Mouse (Mus musculus) lung, embryonic 15.5 days (tissue): ENCODE results near the gene Pnpla2. TPM values are rescaled to one million over a fixed set of nuclear protein-coding genes. Genes with fewer than 3 reads are reported as not detected.

ENCODE experiments used
- ATAC-seq: fragments of 200-750 bp; cut with Nextera tagmentation; 2 replicates; pipeline ENCODE4 v1.8.0; 2017; ENCODE audit warnings: moderate number of reproducible peaks, borderline replicate concordance; ENCODE audit not compliant: low FRiP score, low TSS enrichment; ENCODE audit errors: extremely low read depth
- H3K27ac ChIP-seq: fragments of 300-500 bp; sonication (generic); 2 replicates; pipeline ENCODE4 v1.5.1; 2015; ENCODE audit warnings: moderate library complexity, mild to moderate bottlenecking, inconsistent platforms
- H3K27me3 ChIP-seq: fragments of 300-500 bp; sonication (generic); 2 replicates; pipeline ENCODE4 v1.6.1; 2015; ENCODE audit warnings: inconsistent platforms
- H3K36me3 ChIP-seq: fragments of 300-500 bp; sonication (generic); 2 replicates; pipeline ENCODE4 v1.6.1; 2015; ENCODE audit warnings: inconsistent platforms
- H3K4me1 ChIP-seq: fragments of 300-500 bp; sonication (generic); 2 replicates; pipeline ENCODE4 v1.6.1; 2015; ENCODE audit warnings: inconsistent platforms
- H3K4me2 ChIP-seq: fragments of 300-500 bp; sonication (generic); 2 replicates; pipeline ENCODE4 v1.6.1; 2015; ENCODE audit warnings: inconsistent platforms, mild to moderate bottlenecking, moderate library complexity
- H3K4me3 ChIP-seq: fragments of 300-500 bp; sonication (generic); 2 replicates; pipeline ENCODE4 v1.5.1; 2015; ENCODE audit warnings: mild to moderate bottlenecking, inconsistent platforms
- H3K9ac ChIP-seq: fragments of 300-500 bp; sonication (generic); 2 replicates; pipeline ENCODE4 v1.6.1; 2015; ENCODE audit warnings: inconsistent platforms
- H3K9me3 ChIP-seq: fragments of 300-500 bp; sonication (generic); 2 replicates; pipeline ENCODE4 v1.6.1; 2016; ENCODE audit warnings: inconsistent platforms
- WGBS: fragments of 180-500 bp; shearing (Covaris S2); methylation state at CpG from one replicate; pipeline ENCODE4 v1.1.7; 2015; 5-methylcytosine and 5-hydroxymethylcytosine counted together
- polyA plus RNA-seq: library from polyadenylated mRNA; unstranded; fragments of >200 nt; fragmentation: Nextera tagmentation; extraction: Ambion mirVana; gene quantifications from 2 replicates; pipeline ENCODE4 v1.2.1, GENCODE M21; 2015

Pnpla2 gene
- polyA plus RNA-seq, 1 experiment from 2014 or later, result 41.6 TPM

DNA sequence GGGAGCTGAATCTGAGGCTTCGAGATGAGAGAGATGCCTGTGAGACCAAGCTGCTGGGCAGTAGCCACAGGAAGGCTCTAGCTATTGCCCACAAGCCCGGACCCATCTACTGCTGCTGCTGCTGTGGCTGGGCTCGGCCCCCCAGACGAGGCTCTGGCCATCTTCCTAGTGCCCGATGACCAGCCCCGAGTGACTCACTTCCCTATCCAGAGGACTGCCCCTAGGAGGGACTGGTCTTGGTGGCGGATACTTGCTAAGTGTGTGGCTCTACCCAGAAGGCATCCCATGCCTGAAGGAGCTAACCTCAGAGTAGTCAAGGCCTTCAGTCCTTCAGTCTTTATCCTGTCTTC, 11.0 kb downstream of the Pnpla2 start:
- peaks cover 40% of the 10 kb centered on the region for H3K27me3 ChIP-seq

DNA sequence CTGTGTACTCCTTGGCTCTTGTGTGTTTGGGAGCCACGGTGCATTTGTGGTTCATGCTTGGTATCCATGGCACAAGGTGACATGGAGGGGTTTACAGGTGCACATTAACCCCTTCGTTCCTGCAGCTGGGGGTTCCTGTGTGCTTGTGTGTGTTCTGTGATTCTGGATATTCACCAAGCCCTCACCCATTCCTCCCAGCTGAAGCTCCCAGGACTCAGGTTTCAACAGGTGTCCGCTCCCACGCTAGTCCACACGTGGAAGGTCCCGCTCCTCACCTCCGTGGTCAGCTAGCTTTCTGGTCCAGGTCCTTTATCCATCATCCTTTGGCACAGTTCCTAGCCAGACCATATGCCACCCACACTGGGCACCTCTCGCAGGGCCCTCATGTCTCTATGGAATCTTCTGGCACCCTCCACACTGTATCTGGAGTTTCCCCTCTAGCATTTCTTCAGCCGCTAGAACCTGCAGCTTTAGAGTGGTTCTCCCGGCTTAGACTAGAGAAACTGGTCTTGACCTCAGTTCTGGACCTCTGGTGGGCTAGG, 11.7 kb downstream of the Pnpla2 start:
- peak overlapping the region; percentile 68 for H3K9ac ChIP-seq
- H3K4me2 ChIP-seq, result peak overlapping the region; percentile 74
- no peaks in the 10 kb centered on the region for H3K9me3 ChIP-seq
- peak overlapping the region; percentile 84 for H3K27ac ChIP-seq
- no peak for ATAC-seq
- 52% methylated on average over 10 of the region's 10 CpGs for WGBS
- peak overlapping the region; percentile 61 for H3K4me3 ChIP-seq
- H3K27me3 ChIP-seq, result peaks cover 35% of the 10 kb centered on the region
- peaks cover 24% of the 10 kb centered on the region for H3K36me3 ChIP-seq
- H3K4me1 ChIP-seq, result peaks cover 63% of the 10 kb centered on the region

More for the DNA sequence above, 11.0 kb downstream of the Pnpla2 start:
- WGBS, result 76% methylated on average over 7 of the region's 7 CpGs
- Histone ChIP-seq H3K9me3 (no peaks in the 10 kb centered on the region), H3K4me3 (no peak overlapping the region), H3K4me1 (peaks cover 70% of the 10 kb centered on the region), H3K9ac (no peak overlapping the region), H3K36me3 (peaks cover 18% of the 10 kb centered on the region), H3K4me2 (no peak overlapping the region), H3K27ac (no peak overlapping the region)
- ATAC-seq, result no peak

DNA sequence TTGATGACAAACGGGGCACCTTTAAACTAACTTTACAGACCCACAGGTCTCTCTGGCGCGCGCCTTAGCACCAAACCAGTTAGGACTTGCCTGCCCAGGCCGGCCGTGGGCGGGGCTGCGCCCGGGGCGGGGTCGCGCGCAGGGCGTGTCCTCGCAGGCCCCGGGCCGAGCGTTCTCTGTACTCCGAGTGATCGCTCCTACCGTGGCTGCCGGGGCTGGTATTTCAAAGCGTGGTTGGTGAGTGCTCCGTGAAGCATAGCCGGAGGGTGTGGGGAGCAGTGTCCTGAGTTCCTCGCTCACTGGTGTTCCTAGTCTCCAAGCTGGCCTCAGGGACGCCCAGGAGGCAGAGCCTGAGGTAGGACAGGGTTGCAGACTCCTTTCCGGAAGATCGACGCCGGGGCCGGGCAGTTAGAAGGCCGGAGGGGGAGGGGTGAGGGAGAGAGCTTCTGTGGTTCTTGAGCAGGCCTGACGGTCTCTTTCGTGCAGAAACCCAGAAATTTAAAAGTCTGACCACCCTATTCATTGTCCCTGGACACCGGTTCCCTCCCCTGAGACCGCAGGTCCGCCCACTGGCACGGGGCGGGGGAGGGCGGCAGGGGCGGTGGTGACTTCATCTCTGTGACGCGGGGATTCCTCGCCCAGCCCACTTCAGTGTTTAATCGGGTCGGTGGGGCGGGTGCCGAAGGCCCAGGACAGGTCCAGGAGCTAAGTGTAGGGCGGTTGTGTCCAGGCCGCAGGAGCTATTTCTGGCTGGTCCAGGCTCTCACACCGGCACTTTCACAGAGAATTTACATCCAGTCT, 12.4 kb downstream of the Pnpla2 start, which contains the start of gene Cd151:
Gene Cd151 (plus strand): TSS at position 163 of the 801 bp plus-strand sequence.
- Histone ChIP-seq H3K4me2 (peak within 1 kb of the TSS; percentile 74), H3K9ac (peak within 1 kb of the TSS; percentile 68), H3K27me3 (peaks cover 27% of the 10 kb centered on the region), H3K9me3 (no peaks in the 10 kb centered on the region), H3K4me3 (peak within 1 kb of the TSS; percentile 61), H3K4me1 (peaks cover 55% of the 10 kb centered on the region), H3K36me3 (peaks cover 29% of the 10 kb centered on the region), H3K27ac (peak within 1 kb of the TSS; percentile 84)
- WGBS, result under 1% methylated on average over 52 of the region's 52 CpGs
- ATAC-seq, result peak; percentile 84

DNA sequence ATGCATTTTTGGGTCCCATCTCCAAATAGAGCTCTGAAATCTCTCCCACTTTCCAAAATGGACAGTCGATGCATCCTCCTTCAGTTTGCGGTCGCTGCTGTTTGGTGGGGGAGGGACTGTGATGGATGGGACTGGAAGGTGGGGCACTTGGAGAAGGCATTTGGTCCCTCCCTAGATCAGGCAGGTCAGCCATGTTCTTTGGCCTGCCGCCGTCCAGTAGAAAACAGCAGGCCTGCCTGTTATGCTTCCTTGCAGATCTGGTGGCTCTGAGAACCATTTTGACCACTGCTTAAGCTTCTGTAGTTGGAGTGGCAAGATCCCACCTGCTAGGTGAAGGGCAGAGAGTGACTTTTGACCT, 13.1 kb downstream of the Pnpla2 start:
- 9% methylated on average over 5 of the region's 5 CpGs for WGBS

GRCm38 (mm10) chr7:141468522-141469211, 13.7 kb downstream of the Pnpla2 start:
- Histone ChIP-seq H3K36me3 (peaks cover 32% of the 10 kb centered on the region), H3K4me1 (peaks cover 56% of the 10 kb centered on the region), H3K9ac (peak overlapping the region; percentile 68), H3K27ac (peak overlapping the region; percentile 84), H3K9me3 (no peaks in the 10 kb centered on the region), H3K4me3 (peak overlapping the region; percentile 61), H3K4me2 (peak overlapping the region; percentile 74), H3K27me3 (peaks cover 15% of the 10 kb centered on the region)
- peak; percentile 66 for ATAC-seq
- 2% methylated on average over 8 of the region's 8 CpGs for WGBS

More for the DNA sequence above, 13.1 kb downstream of the Pnpla2 start:
- peaks cover 53% of the 10 kb centered on the region for H3K4me1 ChIP-seq
- H3K36me3 ChIP-seq, result peaks cover 32% of the 10 kb centered on the region
- no peaks in the 10 kb centered on the region for H3K9me3 ChIP-seq
- no peak for ATAC-seq
- H3K27me3 ChIP-seq, result peaks cover 20% of the 10 kb centered on the region
- H3K9ac ChIP-seq, result peak overlapping the region; percentile 68
- peak overlapping the region; percentile 84 for H3K27ac ChIP-seq
- peak overlapping the region; percentile 74 for H3K4me2 ChIP-seq
- H3K4me3 ChIP-seq, result peak overlapping the region; percentile 61

DNA sequence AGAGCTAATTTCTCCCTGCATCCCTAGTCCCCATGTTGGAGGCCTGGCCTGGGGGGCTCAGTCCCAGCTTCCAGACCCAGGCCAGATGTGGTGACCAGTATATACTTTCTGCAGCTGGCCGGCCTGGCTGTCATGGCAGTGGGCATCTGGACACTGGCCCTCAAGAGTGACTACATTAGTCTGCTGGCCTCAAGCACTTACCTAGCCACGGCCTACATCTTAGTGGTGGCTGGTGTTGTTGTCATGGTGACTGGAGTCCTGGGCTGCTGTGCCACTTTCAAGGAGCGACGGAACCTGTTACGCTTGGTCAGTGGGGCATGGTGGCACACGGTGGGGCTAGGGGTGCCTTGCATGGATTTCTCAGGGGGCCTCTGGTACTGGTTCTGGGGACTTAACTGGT, 14.4 kb downstream of the Pnpla2 start:
- peak overlapping the region; percentile 74 for H3K4me2 ChIP-seq
- H3K27me3 ChIP-seq, result peaks cover 8% of the 10 kb centered on the region
- H3K36me3 ChIP-seq, result peaks cover 32% of the 10 kb centered on the region
- H3K27ac ChIP-seq, result peak overlapping the region; percentile 84
- H3K9me3 ChIP-seq, result no peaks in the 10 kb centered on the region
- H3K9ac ChIP-seq, result peak overlapping the region; percentile 68
- H3K4me3 ChIP-seq, result peak overlapping the region; percentile 61
- no peak for ATAC-seq
- peaks cover 56% of the 10 kb centered on the region for H3K4me1 ChIP-seq
- 74% methylated on average over 6 of the region's 6 CpGs for WGBS

DNA sequence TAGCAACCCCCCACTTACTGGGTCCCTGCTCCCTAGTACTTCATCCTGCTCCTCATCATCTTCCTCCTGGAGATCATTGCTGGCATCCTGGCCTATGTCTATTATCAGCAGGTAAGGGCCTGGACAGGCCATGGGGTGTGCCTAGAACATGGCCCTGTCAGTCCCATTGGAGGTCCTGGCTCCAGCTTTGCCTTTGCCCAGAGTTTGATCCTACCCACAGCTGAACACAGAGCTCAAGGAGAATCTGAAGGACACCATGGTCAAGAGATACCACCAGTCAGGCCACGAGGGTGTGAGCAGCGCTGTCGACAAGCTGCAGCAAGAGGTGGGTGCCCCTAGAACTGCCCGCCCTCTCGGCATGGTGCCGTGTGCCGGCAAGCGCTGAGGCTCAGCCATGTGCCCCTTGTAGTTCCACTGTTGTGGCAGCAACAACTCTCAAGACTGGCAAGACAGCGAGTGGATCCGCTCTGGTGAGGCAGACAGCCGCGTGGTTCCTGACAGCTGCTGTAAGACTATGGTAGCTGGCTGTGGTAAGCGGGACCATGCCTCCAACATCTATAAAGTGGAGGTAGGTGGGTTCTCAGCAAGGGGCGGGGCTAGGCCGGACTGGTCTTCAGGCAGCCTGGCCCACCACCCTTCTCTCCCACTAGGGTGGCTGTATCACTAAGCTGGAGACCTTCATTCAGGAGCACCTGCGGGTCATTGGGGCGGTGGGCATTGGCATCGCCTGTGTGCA, 15.1 kb downstream of the Pnpla2 start:
- Histone ChIP-seq H3K4me3 (no peak overlapping the region), H3K4me1 (peaks cover 50% of the 10 kb centered on the region), H3K27ac (no peak overlapping the region), H3K36me3 (peaks cover 32% of the 10 kb centered on the region), H3K4me2 (0 out of 2 replicates have a peak overlapping the region, but pooled peaks have one; percentile 74), H3K27me3 (peaks cover under 1% of the 10 kb centered on the region), H3K9me3 (no peaks in the 10 kb centered on the region), H3K9ac (no peak overlapping the region)
- WGBS, result 88% methylated on average over 18 of the region's 18 CpGs
- no peak for ATAC-seq

- Histone ChIP-seq H3K36me3 (peaks cover 32% of the 10 kb centered on the region), H3K4me3 (no peak overlapping the region), H3K9me3 (no peaks in the 10 kb centered on the region), H3K9ac (no peak overlapping the region), H3K4me1 (peaks cover 46% of the 10 kb centered on the region), H3K4me2 (no peak overlapping the region), H3K27me3 (no peaks in the 10 kb centered on the region; the same call in 1 of the 2 replicates), H3K27ac (no peak overlapping the region)
- 92% methylated on average over 10 of the region's 10 CpGs for WGBS
- no peak for ATAC-seq
Measured at GRCm38 (mm10) chr7:141470637-141470944, 15.6 kb downstream of the Pnpla2 start.

DNA sequence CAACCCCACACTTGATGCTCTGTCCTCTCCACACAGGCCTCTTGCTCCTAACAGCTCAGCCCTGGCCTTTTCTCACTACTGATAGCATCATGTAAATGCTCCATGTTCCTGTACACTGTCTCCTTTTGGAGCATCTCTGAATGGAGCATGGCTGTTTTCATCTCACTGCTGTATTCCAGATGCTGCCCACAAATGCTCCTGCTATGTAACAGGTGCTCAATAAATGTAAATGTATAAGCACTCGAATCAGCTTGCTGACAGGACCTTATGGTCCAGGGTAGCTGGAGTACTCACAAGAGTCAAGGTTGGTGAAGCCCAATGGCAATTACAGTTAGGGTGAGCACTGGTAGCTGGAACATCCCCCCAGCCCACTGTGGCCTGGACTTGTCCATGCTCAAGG, 16.2 kb downstream of the Pnpla2 start:
- no peaks in the 10 kb centered on the region for H3K9me3 ChIP-seq
- H3K27me3 ChIP-seq, result no peaks in the 10 kb centered on the region
- H3K4me3 ChIP-seq, result no peak overlapping the region
- H3K27ac ChIP-seq, result no peak overlapping the region
- H3K36me3 ChIP-seq, result peaks cover 32% of the 10 kb centered on the region
- H3K9ac ChIP-seq, result no peak overlapping the region
- no peak overlapping the region for H3K4me2 ChIP-seq
- no peak for ATAC-seq
- WGBS, result 83% methylated on average over 1 of the region's 1 CpGs
- H3K4me1 ChIP-seq, result peaks cover 47% of the 10 kb centered on the region

DNA sequence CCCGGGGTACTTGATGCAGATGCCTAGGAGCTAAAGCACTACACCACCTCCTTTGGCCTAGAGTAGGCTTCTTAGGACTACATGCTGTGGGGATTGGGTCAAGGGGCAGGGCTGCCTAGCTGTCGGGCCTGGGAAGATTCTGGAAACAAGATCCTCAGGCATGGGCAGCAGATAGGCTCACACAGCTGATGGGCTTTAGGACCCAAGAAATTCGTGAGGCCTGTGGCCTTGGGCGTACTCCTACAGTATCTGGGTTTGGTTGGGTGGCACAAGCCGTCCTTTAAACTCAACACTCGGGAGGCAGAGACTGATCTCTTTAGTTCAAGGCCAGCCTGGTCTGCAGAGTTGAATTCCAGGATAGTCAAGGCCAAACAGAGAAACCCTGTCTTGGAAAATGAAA, 17.2 kb downstream of the Pnpla2 start:
- ATAC-seq, result no peak
- no peak overlapping the region for H3K9ac ChIP-seq
- H3K4me1 ChIP-seq, result peaks cover 46% of the 10 kb centered on the region

GRCm38 (mm10) chr7:141472763-141473162, 17.8 kb downstream of the Pnpla2 start:
- Histone ChIP-seq H3K4me1 (peaks cover 51% of the 10 kb centered on the region), H3K4me3 (no peak overlapping the region), H3K4me2 (no peak overlapping the region), H3K27ac (no peak overlapping the region), H3K9me3 (no peaks in the 10 kb centered on the region), H3K36me3 (peaks cover 32% of the 10 kb centered on the region), H3K27me3 (no peaks in the 10 kb centered on the region), H3K9ac (no peak overlapping the region)
- 80% methylated on average over 6 of the region's 6 CpGs for WGBS
- no peak for ATAC-seq

More for the DNA sequence above, 17.2 kb downstream of the Pnpla2 start:
- no peak overlapping the region for H3K27ac ChIP-seq
- no peaks in the 10 kb centered on the region for H3K27me3 ChIP-seq
- WGBS, result 74% methylated on average over 6 of the region's 6 CpGs
- peaks cover 32% of the 10 kb centered on the region for H3K36me3 ChIP-seq
- no peak overlapping the region for H3K4me2 ChIP-seq
- H3K4me3 ChIP-seq, result no peak overlapping the region
- no peaks in the 10 kb centered on the region for H3K9me3 ChIP-seq
